Mouse (Mus musculus) MEL (cell line): Measurements from ENCODE around the gene 1810065E05Rik. TPM values are rescaled to one million over a fixed set of nuclear protein-coding genes. Genes with fewer than 3 reads are reported as not detected.

ENCODE experiments used
- DNase-seq: peaks from one replicate; pipeline ENCODE4 v3.0.0; 2011; ENCODE audit warnings: low read depth, low spot score
- H3K27ac ChIP-seq: 2 replicates; pipeline ENCODE4 v1.5.1; 2012; ENCODE audit warnings: low read depth, mild to moderate bottlenecking, control low read depth, low read length, moderate library complexity; ENCODE audit not compliant: control insufficient read depth
- H3K27me3 ChIP-seq, 2 experiments: fragments of 150-350 bp in 1 of 2; sonication (generic) in 1 of 2; 2 replicates each; pipeline ENCODE4 v1.6.1; 2012; ENCODE audit warnings: low read length in 2 of 2, mild to moderate bottlenecking in 2 of 2, improper control_type of control experiment in 1 of 2, moderate library complexity in 1 of 2; ENCODE audit not compliant: insufficient read depth in 2 of 2, control insufficient read depth in 1 of 2
- H3K36me3 ChIP-seq, 2 experiments: 2 replicates each; pipeline ENCODE4 v1.6.1; 2012 to 2014; ENCODE audit warnings: low read length in 2 of 2, improper control_type of control experiment in 1 of 2, inconsistent platforms in 1 of 2, mild to moderate bottlenecking in 1 of 2; ENCODE audit not compliant: insufficient read depth in 2 of 2, control insufficient read depth in 1 of 2
- H3K4me1 ChIP-seq, 2 experiments: fragments of 150-350 bp in 1 of 2; sonication (generic) in 1 of 2; 2 replicates each; pipeline ENCODE4 v1.6.1; 2012; ENCODE audit warnings: low read length in 2 of 2, improper control_type of control experiment in 1 of 2, mild to moderate bottlenecking in 1 of 2; ENCODE audit not compliant: insufficient read depth in 2 of 2, control insufficient read depth in 1 of 2
- H3K4me3 ChIP-seq, 2 experiments: fragments of 150-350 bp in 1 of 2; sonication (generic) in 1 of 2; 2 replicates each; pipeline ENCODE4 v1.5.1; 2012; ENCODE audit warnings: low read depth in 2 of 2, low read length in 2 of 2, mild to moderate bottlenecking in 2 of 2, moderate library complexity in 2 of 2, control low read depth in 1 of 2, improper control_type of control experiment in 1 of 2; ENCODE audit not compliant: control insufficient read depth in 1 of 2, insufficient read depth in 1 of 2
- H3K79me2 ChIP-seq: 2 replicates; pipeline ENCODE4 v1.6.1; 2012; ENCODE audit warnings: mild to moderate bottlenecking, low read length, moderate library complexity; ENCODE audit not compliant: control insufficient read depth, poor library complexity, insufficient read depth
- H3K9ac ChIP-seq: 2 replicates; pipeline ENCODE4 v1.6.1; 2012; ENCODE audit warnings: low read depth, mild to moderate bottlenecking, control low read depth, low read length, moderate library complexity; ENCODE audit not compliant: control insufficient read depth, poor library complexity, severe bottlenecking
- H3K9me3 ChIP-seq: fragments of 150-350 bp; sonication (generic); replicated peaks from 2 replicates; pipeline ENCODE4 v1.6.1; 2012; ENCODE audit warnings: mild to moderate bottlenecking, low read length, improper control_type of control experiment, moderate library complexity; ENCODE audit not compliant: insufficient read depth
- BHLHE40 ChIP-seq: IDR thresholded peaks from 2 replicates; pipeline ENCODE4 v1.6.1; 2012; ENCODE audit warnings: low read depth, mild to moderate bottlenecking, inconsistent platforms, low read length, improper control_type of control experiment, borderline replicate concordance
- CHD1 ChIP-seq: IDR thresholded peaks from 2 replicates; pipeline ENCODE4 v1.6.1; 2012; ENCODE audit warnings: low read depth, mild to moderate bottlenecking, inconsistent platforms, low read length, improper control_type of control experiment
- GABPA ChIP-seq: IDR thresholded peaks from 2 replicates; pipeline ENCODE4 v1.6.1; 2012; ENCODE audit warnings: low read depth, mild to moderate bottlenecking, inconsistent platforms, low read length, improper control_type of control experiment, moderate library complexity
- MYB ChIP-seq: IDR thresholded peaks from 2 replicates; pipeline ENCODE4 v1.6.1; 2011; ENCODE audit warnings: mild to moderate bottlenecking, low read depth, low read length, improper control_type of control experiment
- MYC ChIP-seq: IDR thresholded peaks from 2 replicates; pipeline ENCODE4 v1.6.1; 2011; ENCODE audit warnings: low read depth, mild to moderate bottlenecking, low read length, improper control_type of control experiment, moderate library complexity
- POLR2AphosphoS5 ChIP-seq: IDR thresholded peaks from 2 replicates; pipeline ENCODE4 v1.6.1; 2012; ENCODE audit warnings: low read depth, borderline replicate concordance, mild to moderate bottlenecking, inconsistent platforms, low read length, moderate library complexity, mixed read lengths
- RAD21 ChIP-seq: IDR thresholded peaks from 2 replicates; pipeline ENCODE4 v1.6.1; 2011; ENCODE audit warnings: mild to moderate bottlenecking, low read depth, low read length, improper control_type of control experiment
- RCOR1 ChIP-seq: IDR thresholded peaks from 2 replicates; pipeline ENCODE4 v1.6.1; 2012; ENCODE audit warnings: low read depth, mild to moderate bottlenecking, inconsistent platforms, low read length, improper control_type of control experiment
- polyA plus RNA-seq, 2 experiments: library from polyadenylated mRNA; stranded (reverse) in 1 of 2; unstranded in 1 of 2; fragments of >175 nt in 1 of 2; fragments of >200 nt in 1 of 2; gene quantifications; 2 replicates each; pipeline versions ENCODE4 v1.2.1 to v1.2.4; 2012; ENCODE audit warnings: low replicate concordance in 2 of 2, low read depth in 1 of 2; ENCODE audit not compliant: insufficient read length in 2 of 2, insufficient read depth in 1 of 2, missing spikeins in 1 of 2
- total RNA-seq: library from RNA; depleted of rRNA; stranded (reverse); fragments of 300-350 nt; gene quantifications from 2 replicates; pipeline ENCODE4 v1.2.3, GENCODE M21; 2012; rRNA removed

Gene 1810065E05Rik
- total and polyA plus RNA-seq, 3 experiments: not detected

DNA sequence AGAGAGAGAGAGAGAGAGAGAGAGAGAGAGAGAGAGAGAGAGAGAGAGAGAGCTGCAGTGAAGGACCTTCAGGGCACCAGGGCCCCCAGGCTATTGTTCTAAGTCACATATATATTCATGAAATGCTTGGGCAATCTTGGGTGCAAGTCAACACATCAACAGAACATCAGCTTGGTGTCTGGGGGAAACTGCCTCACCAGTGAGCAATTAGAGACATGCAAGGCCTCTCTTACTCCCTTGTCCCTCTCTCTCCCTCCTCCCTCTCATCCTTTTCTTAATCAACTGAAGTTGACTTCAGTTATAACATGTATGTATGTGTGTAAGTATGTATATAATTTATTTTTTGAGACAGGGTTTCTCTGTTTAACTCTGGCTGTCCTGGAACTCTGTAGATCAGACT lies 41.3 kb downstream of the 1810065E05Rik start, which contains the start of gene Olfr30:
Gene Olfr30, minus strand, starts transcription at position 101 of the 400 bp plus-strand sequence.
- no peaks in the 10 kb centered on the region for H3K79me2 ChIP-seq
- H3K27me3 ChIP-seq: peaks cover 8 to 27% of the 10 kb centered on the region in 2 experiments
- no peak within 1 kb of the TSS for H3K27ac ChIP-seq
- no peak within 1 kb of the TSS for H3K9ac ChIP-seq
- TF ChIP-seq MYB: no peak
- TF ChIP-seq POLR2AphosphoS5: no peak
- TF ChIP-seq RCOR1: no peak
- TF ChIP-seq GABPA: no peak
- no peak for TF ChIP-seq RAD21
- no peak for TF ChIP-seq BHLHE40
- no peak for TF ChIP-seq MYC
- no peak for TF ChIP-seq CHD1
- DNase-seq: no peak
- no peak within 1 kb of the TSS for H3K4me3 ChIP-seq
- no peaks in the 10 kb centered on the region for H3K4me1 ChIP-seq
- no peaks in the 10 kb centered on the region for H3K36me3 ChIP-seq
- H3K9me3 ChIP-seq: no peaks in the 10 kb centered on the region

Other genes starting within 250 kb of the 1810065E05Rik start
- gene Mrpl22, start 249.4 kb upstream of the 1810065E05Rik start, total RNA-seq: 187 TPM in 2 replicates
- 100 to 1,000 TPM in 1 of 2 experiments, not detected in 1; 144 TPM for gene Mrpl22, start 249.4 kb upstream of the 1810065E05Rik start, polyA plus RNA-seq
- gene Igtp, start 221.6 kb upstream of the 1810065E05Rik start, total RNA-seq: 2.9 and 3.7 TPM in 2 replicates
- 1 to 10 TPM in 1 of 2 experiments, not detected in 1; 3.6 TPM for gene Igtp, start 221.6 kb upstream of the 1810065E05Rik start, polyA plus RNA-seq
- 0.49 and 1.1 TPM in 2 replicates for gene Irgm2, start 221.5 kb upstream of the 1810065E05Rik start, total RNA-seq
- 1 to 10 TPM in 1 of 2 experiments, not detected in 1; 1.1 TPM for gene Irgm2, start 221.5 kb upstream of the 1810065E05Rik start, polyA plus RNA-seq
- not detected in 2 replicates for gene 4930438A08Rik, start 146.3 kb upstream of the 1810065E05Rik start, total RNA-seq
- gene 4930438A08Rik, start 146.3 kb upstream of the 1810065E05Rik start, polyA plus RNA-seq: not detected
- gene Zfp692, start 114.0 kb upstream of the 1810065E05Rik start, total RNA-seq: 16.0 and 25.7 TPM in 2 replicates
- 10 to 100 TPM in 1 of 2 experiments, not detected in 1; 38.0 TPM for gene Zfp692, start 114.0 kb upstream of the 1810065E05Rik start, polyA plus RNA-seq
- gene Zfp672, start 90.8 kb upstream of the 1810065E05Rik start, total RNA-seq: 27.2 and 39.5 TPM in 2 replicates
- gene Zfp672, start 90.8 kb upstream of the 1810065E05Rik start, polyA plus RNA-seq: 10 to 100 TPM in 1 of 2 experiments, not detected in 1; 22.6 TPM
- gene Sh3bp5l, start 90.4 kb upstream of the 1810065E05Rik start, total RNA-seq: 27.3 and 31.7 TPM in 2 replicates
- gene Sh3bp5l, start 90.4 kb upstream of the 1810065E05Rik start, polyA plus RNA-seq: 10 to 100 TPM in 1 of 2 experiments, not detected in 1; 32.8 TPM
- gene Lypd8, start 42.1 kb upstream of the 1810065E05Rik start, total RNA-seq: 0.19 TPM in 1 of 2 replicates, not detected in the other
- under 1 TPM in 1 of 2 experiments, not detected in 1; 0.31 TPM for gene Lypd8, start 42.1 kb upstream of the 1810065E05Rik start, polyA plus RNA-seq
- not detected in 2 replicates for gene Gm12253, start 11.4 kb downstream of the 1810065E05Rik start, total RNA-seq
- 100 to 1,000 TPM in 1 of 2 experiments, not detected in 1; 109 TPM for gene Gm12253, start 11.4 kb downstream of the 1810065E05Rik start, polyA plus RNA-seq
- not detected in 2 replicates for gene Lypd9, start 31.8 kb downstream of the 1810065E05Rik start, total RNA-seq
- gene Lypd9, start 31.8 kb downstream of the 1810065E05Rik start, polyA plus RNA-seq: not detected
- not detected in 2 replicates for gene Olfr30, start 41.2 kb downstream of the 1810065E05Rik start, total RNA-seq
- not detected for gene Olfr30, start 41.2 kb downstream of the 1810065E05Rik start, polyA plus RNA-seq
- not detected in 2 replicates for gene Olfr332, start 71.4 kb downstream of the 1810065E05Rik start, total RNA-seq
- gene Olfr332, start 71.4 kb downstream of the 1810065E05Rik start, polyA plus RNA-seq: not detected
- gene Olfr331, start 81.5 kb downstream of the 1810065E05Rik start, total RNA-seq: not detected in 2 replicates
- not detected for gene Olfr331, start 81.5 kb downstream of the 1810065E05Rik start, polyA plus RNA-seq
- not detected in 2 replicates for gene Olfr330, start 113.7 kb downstream of the 1810065E05Rik start, total RNA-seq
- not detected for gene Olfr330, start 113.7 kb downstream of the 1810065E05Rik start, polyA plus RNA-seq
- not detected in 2 replicates for gene Olfr329-ps, start 125.3 kb downstream of the 1810065E05Rik start, total RNA-seq
- not detected for gene Olfr329-ps, start 125.3 kb downstream of the 1810065E05Rik start, polyA plus RNA-seq
- gene Olfr328, start 134.5 kb downstream of the 1810065E05Rik start, total RNA-seq: 0.04 and 0.07 TPM in 2 replicates
- gene Olfr328, start 134.5 kb downstream of the 1810065E05Rik start, polyA plus RNA-seq: not detected
- not detected in 2 replicates for gene Olfr224, start 149.4 kb downstream of the 1810065E05Rik start, total RNA-seq
- not detected for gene Olfr224, start 149.4 kb downstream of the 1810065E05Rik start, polyA plus RNA-seq
- not detected in 2 replicates for gene Olfr325, start 156.6 kb downstream of the 1810065E05Rik start, total RNA-seq
- gene Olfr325, start 156.6 kb downstream of the 1810065E05Rik start, polyA plus RNA-seq: not detected
- not detected in 2 replicates for gene Olfr324, start 174.0 kb downstream of the 1810065E05Rik start, total RNA-seq
- not detected for gene Olfr324, start 174.0 kb downstream of the 1810065E05Rik start, polyA plus RNA-seq
- not detected in 2 replicates for gene 2210407C18Rik, start 195.0 kb downstream of the 1810065E05Rik start, total RNA-seq
- not detected for gene 2210407C18Rik, start 195.0 kb downstream of the 1810065E05Rik start, polyA plus RNA-seq
- gene Olfr323, start 209.4 kb downstream of the 1810065E05Rik start, total RNA-seq: not detected in 2 replicates
- not detected for gene Olfr323, start 209.4 kb downstream of the 1810065E05Rik start, polyA plus RNA-seq
- gene Trim58, start 219.4 kb downstream of the 1810065E05Rik start, total RNA-seq: 4.0 and 5.7 TPM in 2 replicates
- 10 to 100 TPM in 1 of 2 experiments, not detected in 1; 14.1 TPM for gene Trim58, start 219.4 kb downstream of the 1810065E05Rik start, polyA plus RNA-seq
- not detected in 2 replicates for gene Olfr322, start 237.7 kb downstream of the 1810065E05Rik start, total RNA-seq
- gene Olfr322, start 237.7 kb downstream of the 1810065E05Rik start, polyA plus RNA-seq: not detected